Mouse (Mus musculus) skeletal muscle tissue, adult 2 months (tissue): ENCODE measurements around the gene Vim.
"Not testable (repeated sequence)": the region's sequence is repeated elsewhere in the genome, so short reads cannot be mapped to it uniquely, and the experiment has no call there.

Experiments used
- DNase-seq: peaks from one replicate; pipeline ENCODE4 v3.0.0-alpha.2; 2012; ENCODE audit warnings: low read depth, low spot score

Gene Vim

DNA sequence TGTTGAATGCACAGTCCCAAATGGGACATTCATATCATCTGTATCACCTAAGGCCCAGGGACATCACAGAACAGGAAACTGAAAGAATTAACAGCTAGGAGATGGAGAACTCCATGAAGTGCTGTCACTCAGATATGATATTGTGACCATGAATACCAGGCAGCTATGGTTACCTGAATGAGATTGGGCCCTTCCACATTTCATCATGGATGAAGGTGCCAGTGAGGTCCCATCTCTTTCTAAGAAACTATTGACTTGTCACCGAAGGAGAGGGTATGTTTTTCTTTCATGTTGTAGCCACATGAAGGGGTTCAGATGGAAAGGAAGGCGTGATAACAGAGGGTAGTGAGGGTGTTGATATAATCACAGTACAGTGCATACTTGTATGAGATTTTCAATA is 13.3 kb upstream of the Vim start:
- DNase-seq, result no peak

DNA sequence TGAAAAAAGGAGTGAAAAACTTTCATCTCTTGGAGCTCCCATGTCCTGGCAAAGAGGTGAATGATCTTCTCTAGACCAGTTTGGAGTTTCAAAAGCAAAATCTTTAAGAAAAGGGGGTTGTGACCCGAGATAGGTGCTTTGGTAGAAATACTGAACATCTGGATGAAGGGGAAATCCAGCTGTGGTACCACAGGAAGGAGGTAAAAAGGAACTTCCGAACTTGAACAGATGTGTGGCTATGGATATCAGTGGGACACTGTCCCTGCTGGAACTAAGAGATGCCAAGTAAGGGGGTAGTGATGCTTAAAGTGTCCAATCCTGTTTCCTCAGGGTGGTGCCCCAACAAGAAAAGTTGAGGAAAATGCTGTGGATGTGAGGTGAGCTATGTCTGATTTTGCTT is 3.6 kb upstream of the Vim start:
- no peak for DNase-seq

GRCm38 (mm10) chr2:13572101-13572553 is 1.6 kb upstream of the Vim start:
- no peak for DNase-seq

- peak; percentile 63 for DNase-seq
Observed at GRCm38 (mm10) chr2:13572647-13573407, 900 bp upstream of the Vim start.

- DNase-seq, result peak; percentile 93
Observed at GRCm38 (mm10) chr2:13574066-13574800, 506 bp downstream of the Vim start.

- peak; percentile 49 for DNase-seq
Observed at GRCm38 (mm10) chr2:13574801-13575150, 1.0 kb downstream of the Vim start.

GRCm38 (mm10) chr2:13575287-13575801 is 1.6 kb downstream of the Vim start:
- peak; percentile 70 for DNase-seq

GRCm38 (mm10) chr2:13575926-13576325 is 2.2 kb downstream of the Vim start:
- peak; percentile 28 for DNase-seq

DNA sequence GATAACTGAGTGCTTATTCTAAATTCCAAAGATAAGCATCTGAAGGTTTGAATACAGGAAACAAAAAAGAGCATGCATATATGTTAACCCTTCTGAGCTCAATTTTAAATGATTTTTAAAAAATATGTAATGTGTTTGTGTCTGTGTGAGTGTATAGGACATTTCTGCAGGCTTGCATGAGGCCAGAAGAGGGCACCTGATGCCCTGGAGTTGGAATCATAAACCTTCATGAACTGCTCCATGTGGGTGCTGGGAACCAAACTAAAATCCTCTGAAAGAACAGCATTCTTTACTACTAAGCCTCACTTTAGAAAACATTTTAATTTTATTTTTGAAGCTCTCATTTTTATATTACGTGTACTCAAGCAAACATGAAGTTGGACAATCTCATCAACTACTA is 3.7 kb downstream of the Vim start:
- DNase-seq, result no peak

GRCm38 (mm10) chr2:13578473-13579152 is 4.9 kb downstream of the Vim start:
- peak; percentile 48 for DNase-seq

GRCm38 (mm10) chr2:13579315-13579714 is 5.6 kb downstream of the Vim start:
- no peak for DNase-seq

GRCm38 (mm10) chr2:13579991-13580390 is 6.3 kb downstream of the Vim start:
- no peak for DNase-seq

- no peak for DNase-seq
Observed at GRCm38 (mm10) chr2:13582184-13582583, 8.5 kb downstream of the Vim start.

DNA sequence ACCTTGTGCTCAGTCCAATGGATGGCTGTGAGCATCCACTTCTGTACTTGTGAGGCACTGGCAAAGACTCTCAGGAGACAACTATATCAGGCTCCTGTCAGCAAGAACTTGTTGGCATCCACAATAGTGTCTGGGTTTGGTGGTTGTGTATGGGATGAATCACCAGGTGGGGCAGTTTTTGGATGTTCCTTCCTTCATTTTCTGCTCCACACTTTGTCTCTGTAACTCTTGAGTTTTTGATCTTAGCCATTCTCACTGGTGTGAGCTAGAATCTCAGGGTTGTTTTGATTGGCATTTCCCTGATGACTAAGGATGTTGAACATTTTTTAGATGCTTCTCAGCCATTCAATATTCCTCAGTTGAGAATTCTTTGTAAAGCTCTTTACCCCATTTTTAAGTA is 10.0 kb downstream of the Vim start:
- not testable (repeated sequence) for DNase-seq

- no peak for DNase-seq
Observed at GRCm38 (mm10) chr2:13593328-13593727, 19.6 kb downstream of the Vim start.

- DNase-seq, result no peak
Observed at GRCm38 (mm10) chr2:13596965-13597656, 23.4 kb downstream of the Vim start.

- DNase-seq, result no peak
Observed at GRCm38 (mm10) chr2:13598166-13598565, 24.4 kb downstream of the Vim start.

- DNase-seq, result no peak
Observed at GRCm38 (mm10) chr2:13603093-13603492, 29.4 kb downstream of the Vim start.

- not testable (repeated sequence) for DNase-seq
Observed at GRCm38 (mm10) chr2:13603636-13604035, 29.9 kb downstream of the Vim start.

DNA sequence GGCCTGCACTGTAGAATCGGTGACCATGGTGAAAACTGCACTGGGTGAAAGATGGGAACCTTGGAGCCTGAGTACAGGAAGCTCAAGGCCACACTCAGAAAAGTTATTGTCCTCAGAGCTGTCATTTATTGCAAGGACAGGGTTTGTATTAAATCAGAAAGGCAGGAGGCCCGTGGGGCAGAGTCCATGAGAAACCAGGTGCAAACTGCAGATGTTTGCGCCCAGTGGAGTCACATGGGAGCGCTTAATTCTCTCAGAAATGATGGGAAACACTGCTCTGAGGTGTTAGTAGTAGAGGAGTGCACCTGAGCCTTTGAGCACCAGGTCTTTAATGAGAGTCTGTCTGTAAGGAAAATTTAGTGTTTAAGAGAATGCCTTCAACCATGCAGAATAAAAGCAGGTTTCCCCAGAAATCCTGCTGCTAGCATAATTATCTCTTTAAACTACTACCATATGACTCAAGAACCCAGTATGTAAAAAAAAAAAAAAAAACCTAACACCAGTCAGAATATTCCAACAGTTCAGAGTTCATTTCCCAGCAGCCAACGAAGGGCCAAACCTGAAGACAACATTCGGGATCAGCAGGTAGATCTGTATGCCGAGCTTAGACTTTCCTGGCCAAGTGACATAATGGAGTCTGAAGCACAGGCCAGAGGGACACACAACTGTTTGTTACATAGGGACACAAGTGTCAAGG is 56.6 kb downstream of the Vim start:
- DNase-seq, result no peak
